11 mouse cellular contexts compared by ENCODE assay signal in the genomic region with DNA sequence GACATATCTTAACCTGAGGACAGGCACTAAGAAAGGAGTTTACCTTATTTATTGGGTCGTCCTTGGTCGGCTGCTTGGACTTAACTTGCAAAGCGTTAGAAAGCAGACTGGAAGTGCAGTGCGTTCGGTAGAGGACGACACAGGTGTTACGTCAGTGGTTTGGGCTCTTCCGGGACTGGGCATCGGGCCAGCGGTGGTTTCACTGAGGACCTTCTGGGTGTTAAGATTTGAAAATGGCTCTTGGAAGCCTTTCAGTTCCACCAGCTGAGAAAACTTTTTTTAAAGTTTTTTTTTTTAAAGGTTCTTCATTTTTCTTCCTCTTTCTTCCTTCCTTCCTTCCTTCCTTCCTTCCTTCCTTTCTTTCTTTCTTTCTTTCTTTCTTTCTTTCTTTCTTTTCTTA. TPM values are rescaled to one million over a fixed set of nuclear protein-coding genes. Genes with fewer than 3 reads are reported as not detected.
DNase-seq lines count a peak whose midpoint lies in the region; ATAC-seq and TF ChIP-seq lines count a peak whose summit lies in the region.
"Had no signal": no experiment of that assay in that cellular context is flagged by ENCODE, and none has a peak within 500 bp of the region (broad histone marks: within the 10 kb centered on the region; RNA-seq: fewer than 3 reads in every experiment).

No protein-coding gene starts in this region.

- H3K36me3 ChIP-seq in E14TG2a.4 (ENCODE audit: insufficient read depth, low read length), result peaks cover 73% of the 10 kb centered on the region
- no peaks in the 10 kb centered on the region for H3K36me3 ChIP-seq in forebrain, embryonic 14.5 days (ENCODE audit: control insufficient read depth, insufficient read depth, low read length)
- H3K36me3 ChIP-seq: hindbrain, embryonic 12.5 days; limb, embryonic 15.5 days; stomach, embryonic 15.5 days had no signal

- H3K4me1 ChIP-seq in E14TG2a.4 (replicated peaks; ENCODE audit: low read depth, low read length), result peaks cover 92% of the 10 kb centered on the region
- no peaks in the 10 kb centered on the region for H3K4me1 ChIP-seq in forebrain, embryonic 14.5 days (ENCODE audit: control insufficient read depth, insufficient read depth, low read length)
- H3K4me1 ChIP-seq: stomach, embryonic 15.5 days had no signal

- 0 out of 2 replicates have a peak overlapping the region, but pooled peaks have one; percentile 20 for H3K4me3 ChIP-seq in E14TG2a.4 (replicated peaks; ENCODE audit: low read length)
- no peak overlapping the region for H3K4me3 ChIP-seq in forebrain, embryonic 14.5 days (ENCODE audit: low read depth, low read length)
- H3K4me3 ChIP-seq: hindbrain, embryonic 12.5 days; limb, embryonic 15.5 days; stomach, embryonic 15.5 days had no signal

- DNase-seq in heart, postnatal 14 days, result peak; percentile 49 to 58
- no peak for DNase-seq in heart, adult 8-10 months (ENCODE audit: low spot score)
- DNase-seq in lung, postnatal 25 days (ENCODE audit: low spot score), result peak; percentile 61
- DNase-seq in forebrain, embryonic 14.5 days (ENCODE audit: low spot score), result no peak

- no peak for TF ChIP-seq CTCF in E14TG2a.4 (conservative IDR thresholded peaks at IDR 0.05; ENCODE audit: low read length)

- intact Hi-C loops in heart, postnatal 14 days (cut with DNase I), result no loop called here

- no peaks in the 10 kb centered on the region for H3K27me3 ChIP-seq in E14TG2a.4 (ENCODE audit: insufficient read depth, low read length)
- no peaks in the 10 kb centered on the region for H3K27me3 ChIP-seq in forebrain, embryonic 14.5 days (replicated peaks; ENCODE audit: control insufficient read depth, insufficient read depth, low read length)
- H3K27me3 ChIP-seq: hindbrain, embryonic 12.5 days; limb, embryonic 15.5 days; stomach, embryonic 15.5 days had no signal

- 75% methylated on average over 10 of the region's 10 CpGs for WGBS in forebrain, embryonic 14.5 days

- ATAC-seq in common myeloid progenitor, adult 5-6 weeks (replicated peaks; ENCODE audit: low read depth, poor library complexity, severe bottlenecking), result peak; percentile 80
- ATAC-seq in forebrain, embryonic 14.5 days, result no peak
- ATAC-seq in erythroblast, adult 5-6 weeks (replicated peaks; ENCODE audit: low FRiP score, poor library complexity, severe bottlenecking), result no peak
- no peak for ATAC-seq in erythroid progenitor cell, adult 5-6 weeks (replicated peaks; ENCODE audit: low FRiP score, poor library complexity, severe bottlenecking)

- no peak overlapping the region for H3K4me2 ChIP-seq in forebrain, embryonic 14.5 days (ENCODE audit: low read length)
- H3K4me2 ChIP-seq: hindbrain, embryonic 12.5 days; limb, embryonic 15.5 days; stomach, embryonic 15.5 days had no signal

- no peak overlapping the region for H3K9ac ChIP-seq in forebrain, embryonic 14.5 days (ENCODE audit: low read length)
- H3K9ac ChIP-seq: hindbrain, embryonic 12.5 days; limb, embryonic 15.5 days; stomach, embryonic 15.5 days had no signal

- H3K9me3 ChIP-seq in E14TG2a.4 (ENCODE audit: low read length), result no peaks in the 10 kb centered on the region
- no peaks in the 10 kb centered on the region for H3K9me3 ChIP-seq in forebrain, embryonic 14.5 days (replicated peaks; ENCODE audit: control insufficient read depth, low read length)
- H3K9me3 ChIP-seq: hindbrain, embryonic 12.5 days; limb, embryonic 15.5 days; stomach, embryonic 15.5 days had no signal

- H3K27ac ChIP-seq in forebrain, embryonic 14.5 days (ENCODE audit: low read depth, low read length), result no peak overlapping the region
- H3K27ac ChIP-seq: hindbrain, embryonic 12.5 days; limb, embryonic 15.5 days; stomach, embryonic 15.5 days had no signal

RNA-seq across cellular contexts. Expression of a gene that starts 25.6 kb away (rescaled TPM):
- total RNA-seq in heart, postnatal 14 days (2021), result 1 to 10 TPM in 1 of 2 experiments, under 1 TPM in 1; 0.93 to 1.2 TPM
- total RNA-seq in heart, adult 8-10 months (2022), result 1 to 10 TPM in 3 of 4 experiments, under 1 TPM in 1; 0.92 to 1.7 (median 1.2) TPM
- total RNA-seq in common myeloid progenitor, adult 5-6 weeks (2017), result 1.8 and 2.7 TPM in 2 replicates
- polyA plus RNA-seq in forebrain, embryonic 14.5 days (2014; fragmentation: Nextera tagmentation; extraction: Ambion mirVana), result 2.5 and 3.3 TPM in 2 replicates
- total RNA-seq in erythroblast, adult 5-6 weeks (2015; ENCODE audit: low replicate concordance), result 0.58 TPM in 1 of 2 replicates, not detected in the other
- total RNA-seq in erythroblast, adult 5-6 weeks (2017; ENCODE audit: low replicate concordance), result not detected in 2 replicates
- total RNA-seq in erythroid progenitor cell, adult 5-6 weeks (2015; ENCODE audit: low replicate concordance), result 1.4 TPM in 1 of 2 replicates, not detected in the other
- total RNA-seq in erythroid progenitor cell, adult 5-6 weeks (2017; ENCODE audit: low replicate concordance), result not detected in 2 replicates

RNA-seq across cellular contexts. Expression of a gene that starts 27.9 kb away (rescaled TPM):
- under 1 TPM; 0.29 to 0.34 TPM for total RNA-seq in heart, postnatal 14 days (2021)
- under 1 TPM; 0.06 to 0.75 (median 0.18) TPM for total RNA-seq in heart, adult 8-10 months (2022)
- total RNA-seq in common myeloid progenitor, adult 5-6 weeks (2017), result not detected in 2 replicates
- 5.6 and 6.4 TPM in 2 replicates for polyA plus RNA-seq in forebrain, embryonic 14.5 days (2014; fragmentation: Nextera tagmentation; extraction: Ambion mirVana)
- not detected in 2 replicates for total RNA-seq in erythroblast, adult 5-6 weeks (2015; ENCODE audit: low replicate concordance)
- not detected in 2 replicates for total RNA-seq in erythroblast, adult 5-6 weeks (2017; ENCODE audit: low replicate concordance)
- not detected in 2 replicates for total RNA-seq in erythroid progenitor cell, adult 5-6 weeks (2015; ENCODE audit: low replicate concordance)
- not detected in 2 replicates for total RNA-seq in erythroid progenitor cell, adult 5-6 weeks (2017; ENCODE audit: low replicate concordance)

RNA-seq across cellular contexts. Expression of a gene that starts 59.3 kb away (rescaled TPM):
- 10 to 100 TPM; 58.1 to 61.7 TPM for total RNA-seq in heart, postnatal 14 days (2021)
- 10 to 100 TPM; 68.8 to 84.0 (median 69.8) TPM for total RNA-seq in heart, adult 8-10 months (2022)
- 4.9 and 9.7 TPM in 2 replicates for total RNA-seq in common myeloid progenitor, adult 5-6 weeks (2017)
- polyA plus RNA-seq in forebrain, embryonic 14.5 days (2014; fragmentation: Nextera tagmentation; extraction: Ambion mirVana), result 5.0 and 5.9 TPM in 2 replicates
- total RNA-seq in erythroblast, adult 5-6 weeks (2015; ENCODE audit: low replicate concordance), result 1.2 and 1.9 TPM in 2 replicates
- total RNA-seq in erythroblast, adult 5-6 weeks (2017; ENCODE audit: low replicate concordance), result 1.5 and 3.9 TPM in 2 replicates
- total RNA-seq in erythroid progenitor cell, adult 5-6 weeks (2015; ENCODE audit: low replicate concordance), result 2.1 and 9.7 TPM in 2 replicates
- 1.3 and 3.9 TPM in 2 replicates for total RNA-seq in erythroid progenitor cell, adult 5-6 weeks (2017; ENCODE audit: low replicate concordance)

Comparison
In these comparisons a context has a peak if more than half of its experiments do, and no peak if none do; other contexts are left out.
1. DNase-seq: peak in heart, postnatal 14 days (2 of 2) and lung, postnatal 25 days (single experiment); none in heart, adult 8-10 months (single experiment) and forebrain, embryonic 14.5 days (single experiment).